Comparison of ENCODE assay signal across 8 mouse cellular contexts in genomic region chr5:123258990-123259389, GRCm38 (mm10). TPM values are rescaled to one million over a fixed set of nuclear protein-coding genes. Genes with fewer than 3 reads are reported as not detected.
DNase-seq lines count a peak whose midpoint lies in the region; ATAC-seq and TF ChIP-seq lines count a peak whose summit lies in the region.

No protein-coding gene starts in this region.

- ATAC-seq in kidney, embryonic 15.5 days (replicated peaks; ENCODE audit: low FRiP score) = no peak
- no peak for ATAC-seq in inflammation-experienced regulatory T-cells, adult 6 months

- no peak overlapping the region for H3K4me2 ChIP-seq in kidney, embryonic 15.5 days

- peak; percentile 52 for DNase-seq in kidney, adult 11 months
- peak; percentile 69 for DNase-seq in ES-CJ7 (ENCODE audit: low read depth, low spot score)
- DNase-seq in adrenal gland, postnatal 25 days = peak; percentile 60
- DNase-seq in embryo, embryonic 9.5 days (ENCODE audit: extremely low spot score) = peak; percentile 53
- peak; percentile 40 for DNase-seq in liver, adult 2 months (ENCODE audit: extremely low read depth, low read depth, low spot score)
- DNase-seq in right cerebral cortex, postnatal 4 days = peak; percentile 42

- TF ChIP-seq POLR2A in liver, adult 2 months (IDR thresholded peaks at IDR 0.05; ENCODE audit: extremely low read depth, insufficient read depth, low read length) = no peak

- H3K4me3 ChIP-seq in kidney, embryonic 15.5 days (replicated peaks) = no peak overlapping the region
- H3K4me3 ChIP-seq in liver, adult 2 months (ENCODE audit: insufficient read depth, low read depth, low read length) = no peak overlapping the region

- H3K9ac ChIP-seq in kidney, embryonic 15.5 days = no peak overlapping the region
- no peak overlapping the region for H3K9ac ChIP-seq in liver, adult 2 months (ENCODE audit: low read depth, low read length)

- WGBS in kidney, embryonic 15.5 days = 50% methylated on average over 5 of the region's 5 CpGs
- WGBS in liver, adult 2 months = 52% methylated on average over 5 of the region's 5 CpGs

- no peak overlapping the region for H3K27ac ChIP-seq in kidney, embryonic 15.5 days
- H3K27ac ChIP-seq in liver, adult 2 months (replicated peaks; ENCODE audit: insufficient read depth, low read depth, low read length) = no peak overlapping the region

- H3K9me3 ChIP-seq in kidney, embryonic 15.5 days (replicated peaks) = no peaks in the 10 kb centered on the region

- peak; percentile 64 for TF ChIP-seq CTCF in liver, adult 2 months (IDR thresholded peaks at IDR 0.05; ENCODE audit: low read depth, low read length)

- no peaks in the 10 kb centered on the region; the same call in 1 of the 2 replicates for H3K27me3 ChIP-seq in kidney, embryonic 15.5 days
- no peaks in the 10 kb centered on the region for H3K27me3 ChIP-seq in liver, adult 2 months (ENCODE audit: control insufficient read depth, insufficient read depth, low read length)

- no peaks in the 10 kb centered on the region for H3K79me2 ChIP-seq in liver, adult 2 months (ENCODE audit: control insufficient read depth, insufficient read depth, low read length)

- H3K4me1 ChIP-seq in kidney, embryonic 15.5 days = 0 out of 2 replicates have a peak, but pooled peaks cover 14% of the 10 kb centered on the region
- no peaks in the 10 kb centered on the region for H3K4me1 ChIP-seq in liver, adult 2 months (ENCODE audit: control insufficient read depth, insufficient read depth, low read length)

- H3K36me3 ChIP-seq in kidney, embryonic 15.5 days = no peaks in the 10 kb centered on the region
- no peaks in the 10 kb centered on the region for H3K36me3 ChIP-seq in liver, adult 2 months (ENCODE audit: control insufficient read depth, insufficient read depth, low read length)

RNA-seq across cellular contexts. Expression of gene Wdr66, which starts 7.1 kb away (rescaled TPM):
- 1.5 and 1.7 TPM in 2 replicates for polyA plus RNA-seq in kidney, embryonic 15.5 days (2015; fragmentation: Nextera tagmentation; extraction: Ambion mirVana)
- 1.3 and 1.6 TPM in 2 replicates for total RNA-seq in adrenal gland, postnatal 25 days (2021)
- total RNA-seq in liver, adult 2 months (2014; rRNA removed) = 0.37 and 0.60 TPM in 2 replicates
- polyA plus RNA-seq in liver, adult 2 months (2012; rRNA removed) = 0.35 and 0.60 TPM in 2 replicates
- 1 to 10 TPM in 2 of 3 experiments, under 1 TPM in 1; 0.74 to 4.2 (median 2.4) TPM for polyA plus RNA-seq in inflammation-experienced regulatory T-cells, adult 6 months (2017; shearing (Covaris generic))
